Mouse (Mus musculus) thymus, adult 2 months (tissue): ENCODE results near the gene Txk.

ENCODE experiments used
- CTCF ChIP-seq: fragments of 200-500 bp; IDR thresholded peaks from 2 replicates; pipeline ENCODE4 v1.5.1; 2012; ENCODE audit warnings: mild to moderate bottlenecking, control low read depth, low read length, moderate library complexity, borderline replicate concordance; ENCODE audit not compliant: control insufficient read depth, poor library complexity, insufficient read depth; ENCODE audit errors: extremely low read depth
- POLR2A ChIP-seq: fragments of 200-500 bp; IDR thresholded peaks from 2 replicates; pipeline ENCODE4 v1.6.1; 2012; ENCODE audit warnings: mild to moderate bottlenecking, low read length, control low read depth, moderate library complexity; ENCODE audit not compliant: control insufficient read depth, poor library complexity, insufficient read depth; ENCODE audit errors: extremely low read depth

- TF ChIP-seq CTCF (no peak), POLR2A (no peak)
Observed at GRCm38 (mm10) chr5:72783123-72783522, 30.5 kb upstream of the Txk start.
